Mouse (Mus musculus): ENCODE results near the gene Gm3233. TPM values are rescaled to one million over a fixed set of nuclear protein-coding genes. Genes with fewer than 3 reads are reported as not detected.

Gene Gm3233
- not detected for polyA plus RNA-seq (2017; shearing (Covaris generic))

DNA sequence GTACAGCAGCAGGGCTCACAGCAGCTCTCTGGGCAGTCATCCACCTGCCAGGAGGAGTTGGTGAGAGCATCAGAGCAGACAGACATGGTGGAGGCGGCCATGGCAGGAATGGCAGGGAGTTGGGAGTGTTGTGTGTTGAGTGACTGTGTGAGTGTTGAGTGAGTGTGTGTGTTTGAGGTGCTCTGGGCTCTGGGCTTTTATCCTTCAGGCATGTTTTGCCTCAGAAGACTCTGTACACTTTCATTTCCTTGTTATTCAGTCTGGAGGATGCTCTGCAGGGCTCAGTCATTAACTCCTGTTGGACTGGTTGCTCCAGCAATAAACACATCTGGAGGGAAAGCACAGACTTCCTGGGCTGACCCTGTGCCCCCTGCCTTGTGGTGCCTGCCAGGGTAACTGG, at the start of gene Gm3233:
Gm3233 (minus strand) TSS at position 101 of the 400 bp plus-strand sequence.

DNA sequence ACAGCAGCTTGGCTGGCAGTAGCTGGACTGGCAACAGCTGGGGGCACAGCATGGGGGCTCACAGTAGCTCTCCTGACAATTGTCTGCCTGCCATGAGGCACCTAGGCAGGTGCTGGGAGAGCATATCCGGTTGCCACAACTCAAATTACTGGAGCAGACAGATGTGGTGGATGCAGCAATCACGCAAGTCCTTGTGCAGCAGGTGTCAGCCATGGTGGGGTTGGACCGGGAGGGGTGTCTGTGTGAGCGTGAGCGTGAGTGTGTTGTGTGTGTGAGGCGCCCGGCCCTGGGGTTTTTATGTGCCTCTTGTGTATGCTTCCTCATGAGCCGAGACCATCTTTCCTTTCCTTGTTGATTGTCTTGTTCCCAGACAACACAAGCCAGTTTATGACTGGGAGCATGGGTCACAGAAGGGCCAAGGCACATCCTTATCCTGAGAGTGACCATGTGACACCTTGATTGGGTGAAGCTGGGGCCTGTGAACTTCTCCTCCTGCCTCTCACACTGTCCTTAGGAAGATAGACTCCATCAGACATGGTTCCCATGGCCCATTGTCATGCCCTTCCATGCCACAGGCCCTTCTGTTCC, 39.5 kb upstream of the Gm3233 start, which contains the start of gene Gm19668:
Gm19668 (minus strand) TSS at position 213 of the 588 bp plus-strand sequence.

DNA sequence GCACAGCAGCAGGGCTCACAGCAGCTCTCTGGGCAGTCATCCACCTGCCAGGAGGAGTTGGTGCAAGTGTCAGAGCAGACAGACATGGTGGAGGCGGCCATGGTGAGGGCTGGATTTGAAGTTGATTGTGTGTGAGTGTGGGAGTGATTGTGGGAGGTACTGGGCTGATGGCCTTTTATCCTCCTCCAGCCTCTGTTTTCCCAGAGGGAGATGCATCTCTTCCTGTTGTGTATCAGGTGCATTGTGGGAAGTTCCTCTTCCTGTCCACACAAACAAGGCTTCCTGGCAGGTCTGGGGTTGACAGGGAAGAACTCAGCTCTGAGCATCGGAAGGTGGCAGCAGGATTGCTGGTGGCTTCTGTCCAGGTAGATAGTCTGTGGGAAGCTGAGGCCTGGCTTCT, 35.5 kb upstream of the Gm3233 start, which contains the start of gene Gm9639:
Gm9639 (minus strand) TSS at position 101 of the 400 bp plus-strand sequence.

DNA sequence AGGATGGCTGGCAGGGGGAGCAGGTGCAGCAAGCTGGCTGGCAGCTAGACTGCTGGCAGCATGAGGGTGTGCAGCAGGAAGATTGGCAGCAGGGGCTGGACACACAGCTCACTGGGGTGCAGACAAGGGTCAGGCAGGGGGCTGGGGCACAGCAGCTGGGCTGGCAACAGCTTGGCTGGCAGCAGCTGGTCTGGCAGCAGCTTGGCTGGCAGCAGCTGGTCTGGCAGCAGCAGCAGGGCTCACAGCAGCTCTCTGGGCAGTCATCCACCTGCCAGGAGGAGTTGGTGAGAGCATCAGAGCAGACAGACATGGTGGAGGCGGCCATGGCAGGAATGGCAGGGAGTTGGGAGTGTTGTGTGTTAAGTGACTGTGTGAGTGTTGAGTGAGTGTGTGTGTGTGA, 28.4 kb upstream of the Gm3233 start, which contains the start of gene Gm7137:
Gm7137 (minus strand) TSS at position 325 of the 400 bp plus-strand sequence.

DNA sequence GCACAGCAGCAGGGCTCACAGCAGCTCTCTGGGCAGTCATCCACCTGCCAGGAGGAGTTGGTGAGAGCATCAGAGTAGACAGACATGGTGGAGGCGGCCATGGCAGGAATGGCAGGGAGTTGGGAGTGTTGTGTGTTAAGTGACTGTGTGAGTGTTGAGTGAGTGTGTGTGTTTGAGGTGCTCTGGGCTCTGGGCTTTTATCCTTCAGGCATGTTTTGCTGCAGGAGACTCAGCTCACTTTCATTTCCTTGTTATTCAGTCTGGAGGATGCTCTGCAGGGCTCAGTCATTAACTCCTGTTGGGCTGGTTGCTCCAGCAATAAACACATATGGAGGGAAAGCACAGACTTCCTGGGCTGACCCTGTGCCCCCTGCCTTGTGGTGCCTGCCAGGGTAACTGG, 23.0 kb upstream of the Gm3233 start, which contains the start of gene Gm3250:
Gm3250 (minus strand) TSS at position 101 of the 400 bp plus-strand sequence.

DNA sequence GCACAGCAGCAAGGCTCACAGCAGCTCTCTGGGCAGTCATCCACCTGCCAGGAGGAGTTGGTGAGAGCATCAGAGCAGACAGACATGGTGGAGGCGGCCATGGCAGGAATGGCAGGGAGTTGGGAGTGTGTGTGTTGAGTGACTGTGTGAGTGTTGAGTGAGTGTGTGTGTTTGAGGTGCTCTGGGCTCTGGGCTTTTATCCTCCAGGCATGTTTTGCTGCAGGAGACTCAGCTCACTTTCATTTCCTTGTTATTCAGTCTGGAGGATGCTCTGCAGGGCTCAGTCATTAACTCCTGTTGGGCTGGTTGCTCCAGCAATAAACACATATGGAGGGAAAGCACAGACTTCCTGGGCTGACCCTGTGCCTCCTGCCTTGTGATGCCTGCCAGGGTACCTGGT, 17.4 kb upstream of the Gm3233 start, which contains the start of gene Gm7138:
Gm7138 (minus strand) TSS at position 101 of the 400 bp plus-strand sequence.

DNA sequence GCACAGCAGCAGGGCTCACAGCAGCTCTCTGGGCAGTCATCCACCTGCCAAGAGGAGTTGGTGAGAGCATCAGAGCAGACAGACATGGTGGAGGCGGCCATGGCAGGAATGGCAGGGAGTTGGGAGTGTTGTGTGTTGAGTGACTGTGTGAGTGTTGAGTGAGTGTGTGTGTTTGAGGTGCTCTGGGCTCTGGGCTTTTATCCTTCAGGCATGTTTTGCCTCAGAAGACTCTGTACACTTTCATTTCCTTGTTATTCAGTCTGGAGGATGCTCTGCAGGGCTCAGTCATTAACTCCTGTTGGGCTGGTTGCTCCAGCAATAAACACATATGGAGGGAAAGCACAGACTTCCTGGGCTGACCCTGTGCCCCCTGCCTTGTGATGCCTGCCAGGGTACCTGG, 11.7 kb upstream of the Gm3233 start, which contains the start of gene Gm3238:
Gm3238 (minus strand) TSS at position 101 of the 400 bp plus-strand sequence.

DNA sequence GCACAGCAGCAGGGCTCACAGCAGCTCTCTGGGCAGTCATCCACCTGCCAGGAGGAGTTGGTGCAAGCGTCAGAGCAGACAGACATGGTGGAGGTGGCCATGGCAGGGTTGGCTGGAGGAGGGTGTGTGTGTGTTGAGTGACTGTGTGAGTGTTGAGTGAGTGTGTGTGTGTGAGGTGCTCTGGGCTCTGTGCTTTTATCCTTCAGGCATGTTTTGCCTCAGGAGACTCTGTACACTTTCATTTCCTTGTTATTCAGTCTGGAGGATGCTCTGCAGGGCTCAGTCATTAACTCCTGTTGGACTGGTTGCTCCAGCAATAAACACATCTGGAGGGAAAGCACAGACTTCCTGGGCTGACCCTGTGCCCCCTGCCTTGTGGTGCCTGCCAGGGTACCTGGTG, 8.2 kb downstream of the Gm3233 start, which contains the start of gene Gm9736:
Gm9736 (minus strand) TSS at position 101 of the 400 bp plus-strand sequence.

DNA sequence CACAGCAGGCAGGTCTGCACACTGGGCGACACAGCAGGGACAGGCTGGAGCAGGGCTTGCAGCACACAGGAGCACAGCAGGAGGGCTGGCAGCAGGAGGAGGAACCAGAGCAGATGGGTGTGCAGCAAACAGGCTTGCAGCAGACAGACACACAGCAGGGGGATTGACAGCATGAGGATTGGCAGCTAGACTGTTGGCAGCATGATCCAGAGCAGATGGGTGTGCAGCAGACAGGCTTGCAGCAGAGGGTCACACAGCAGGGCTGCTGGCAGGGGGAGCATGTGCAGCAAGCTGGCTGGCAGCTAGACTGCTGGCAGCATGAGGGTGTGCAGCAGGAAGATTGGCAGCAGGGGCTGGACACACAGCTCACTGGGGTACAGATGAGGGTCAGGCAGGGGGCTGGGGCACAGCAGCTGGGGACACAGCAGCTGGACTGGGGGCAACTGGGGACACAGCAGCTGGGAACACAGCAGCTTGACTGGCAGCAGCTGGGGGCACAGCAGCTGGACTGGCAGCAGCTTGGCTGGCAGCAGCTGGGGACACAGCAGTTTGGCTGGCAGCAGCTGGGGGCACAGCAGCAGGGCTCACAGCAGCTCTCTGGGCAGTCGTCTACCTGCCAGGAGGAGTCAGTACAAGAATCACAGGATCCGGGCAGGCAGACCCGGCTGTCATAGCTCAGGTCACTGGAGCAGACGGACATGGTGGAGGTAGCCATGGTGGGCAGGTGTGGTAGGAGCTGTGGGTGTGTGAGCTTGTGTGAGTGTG, 17.4 kb downstream of the Gm3233 start, which contains the start of gene Gm18596:
Gm18596 (minus strand) TSS at position 715 of the 765 bp plus-strand sequence.

DNA sequence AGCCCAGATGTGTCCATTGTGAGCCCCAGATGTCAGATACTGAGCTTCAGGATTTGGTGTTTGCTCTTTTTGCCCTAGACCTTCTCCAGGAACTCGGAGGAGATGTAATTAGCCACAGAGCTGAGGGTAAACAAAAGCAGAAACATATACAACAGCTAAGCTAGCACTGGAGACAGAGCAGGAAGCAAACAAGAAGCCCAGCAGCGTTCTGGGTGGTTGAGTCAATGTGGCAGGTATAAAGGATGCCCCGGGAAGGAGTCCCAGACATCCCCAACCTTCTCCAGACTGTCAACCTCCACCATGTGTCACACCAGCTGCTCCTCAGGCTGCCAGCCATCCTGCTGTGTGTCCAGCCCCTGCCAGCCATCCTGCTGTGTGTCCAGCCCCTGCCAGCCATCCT, 33.3 kb downstream of the Gm3233 start, which contains the start of gene Gm10100:
Gm10100 (plus strand) TSS at position 301 of the 400 bp plus-strand sequence.

DNA sequence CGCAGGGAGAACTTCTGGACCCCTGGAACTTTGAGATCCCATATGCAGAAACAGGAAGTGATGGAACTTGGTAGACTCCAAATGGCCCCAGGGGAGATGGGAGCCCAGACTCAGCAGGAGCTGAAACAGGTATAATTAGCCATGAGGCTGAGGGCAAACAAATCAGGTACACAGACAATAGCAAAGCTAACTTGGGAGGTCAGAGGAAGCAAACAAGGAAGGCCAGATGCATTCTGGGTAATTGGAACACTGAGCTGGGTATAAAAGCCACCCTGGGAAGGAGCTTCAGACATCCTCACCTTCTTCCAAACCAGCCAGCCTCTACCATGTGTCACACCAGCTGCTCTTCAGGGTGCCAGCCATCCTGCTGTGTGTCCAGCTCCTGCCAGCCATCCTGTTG, 39.2 kb downstream of the Gm3233 start, which contains the start of gene Krtap12-1:
Krtap12-1 (plus strand) TSS at position 301 of the 400 bp plus-strand sequence.

DNA sequence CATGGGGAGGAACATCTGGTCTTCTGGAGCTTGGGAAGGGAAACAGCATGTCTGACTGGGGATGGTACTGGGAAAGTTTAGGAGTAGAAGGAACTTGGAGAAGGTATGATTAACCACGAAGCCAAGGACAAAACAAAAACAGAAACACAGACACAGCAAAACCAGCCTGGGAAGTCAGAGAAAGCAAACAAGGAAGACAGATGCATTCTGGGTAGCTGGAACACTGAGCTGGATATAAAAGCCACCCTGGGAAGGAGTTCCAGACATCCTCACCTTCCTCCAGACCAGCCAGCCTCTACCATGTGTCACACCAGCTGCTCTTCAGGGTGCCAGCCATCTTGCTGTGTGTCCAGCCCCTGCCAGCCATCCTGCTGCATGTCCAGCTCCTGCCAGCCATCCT, 44.0 kb downstream of the Gm3233 start, which contains the start of gene Gm10142:
Gm10142 (plus strand) TSS at position 301 of the 400 bp plus-strand sequence.

DNA sequence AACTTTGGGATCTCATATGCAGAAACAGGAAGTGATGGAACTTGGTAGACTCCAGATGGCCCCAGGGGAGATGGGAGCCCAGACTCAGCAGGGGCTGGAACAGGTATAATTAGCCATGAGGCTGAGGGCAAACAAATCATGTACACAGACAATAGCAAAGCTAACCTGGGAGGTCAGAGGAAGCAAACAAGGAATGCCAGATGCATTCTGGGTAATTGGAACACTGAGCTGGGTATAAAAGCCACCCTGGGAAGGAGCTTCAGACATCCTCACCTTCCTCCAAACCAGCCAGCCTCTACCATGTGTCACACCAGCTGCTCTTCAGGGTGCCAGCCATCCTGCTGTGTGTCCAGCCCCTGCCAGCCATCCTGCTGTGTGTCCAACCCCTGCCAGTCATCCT, 48.3 kb downstream of the Gm3233 start, which contains the start of gene Gm10024:
Gm10024 (plus strand) TSS at position 301 of the 400 bp plus-strand sequence.

Other genes with a start within 250 kb of the Gm3233 start
- 44.5 TPM for gene Fam207a, start 243.9 kb downstream of the Gm3233 start, polyA plus RNA-seq (2017; shearing (Covaris generic))
- gene Itgb2, start 229.4 kb downstream of the Gm3233 start, polyA plus RNA-seq (2017; shearing (Covaris generic)): 545 TPM
- gene Pttg1ip, start 178.0 kb downstream of the Gm3233 start, polyA plus RNA-seq (2017; shearing (Covaris generic)): 101 TPM
- gene Sumo3, start 153.6 kb downstream of the Gm3233 start, polyA plus RNA-seq (2017; shearing (Covaris generic)): 109 TPM
- gene Gm49325, start 153.5 kb downstream of the Gm3233 start, polyA plus RNA-seq (2017; shearing (Covaris generic)): not detected
- 48.5 TPM for gene Ube2g2, start 137.4 kb downstream of the Gm3233 start, polyA plus RNA-seq (2017; shearing (Covaris generic))
- 0.26 TPM for gene Tspear, start 73.1 kb downstream of the Gm3233 start, polyA plus RNA-seq (2017; shearing (Covaris generic))
- gene Gm19402, start 68.9 kb downstream of the Gm3233 start, polyA plus RNA-seq (2017; shearing (Covaris generic)): not detected
- gene Gm9508, start 62.4 kb downstream of the Gm3233 start, polyA plus RNA-seq (2017; shearing (Covaris generic)): not detected
- not detected for gene Gm10272, start 53.1 kb downstream of the Gm3233 start, polyA plus RNA-seq (2017; shearing (Covaris generic))
- gene Gm10024, start 48.2 kb downstream of the Gm3233 start, polyA plus RNA-seq (2017; shearing (Covaris generic)): not detected
- not detected for gene Gm10142, start 43.9 kb downstream of the Gm3233 start, polyA plus RNA-seq (2017; shearing (Covaris generic))
- not detected for gene Krtap12-1, start 39.1 kb downstream of the Gm3233 start, polyA plus RNA-seq (2017; shearing (Covaris generic))
- gene Gm10100, start 33.2 kb downstream of the Gm3233 start, polyA plus RNA-seq (2017; shearing (Covaris generic)): not detected
- gene Gm18596, start 17.0 kb downstream of the Gm3233 start, polyA plus RNA-seq (2017; shearing (Covaris generic)): not detected
- not detected for gene Gm9736, start 8.3 kb downstream of the Gm3233 start, polyA plus RNA-seq (2017; shearing (Covaris generic))
- not detected for gene Gm3238, start 11.6 kb upstream of the Gm3233 start, polyA plus RNA-seq (2017; shearing (Covaris generic))
- not detected for gene Gm7138, start 17.3 kb upstream of the Gm3233 start, polyA plus RNA-seq (2017; shearing (Covaris generic))
- gene Gm3250, start 22.9 kb upstream of the Gm3233 start, polyA plus RNA-seq (2017; shearing (Covaris generic)): not detected
- gene Gm7137, start 28.5 kb upstream of the Gm3233 start, polyA plus RNA-seq (2017; shearing (Covaris generic)): not detected
- not detected for gene Gm9639, start 35.4 kb upstream of the Gm3233 start, polyA plus RNA-seq (2017; shearing (Covaris generic))
- not detected for gene Gm19668, start 39.5 kb upstream of the Gm3233 start, polyA plus RNA-seq (2017; shearing (Covaris generic))
- gene Gm9507, start 52.2 kb upstream of the Gm3233 start, polyA plus RNA-seq (2017; shearing (Covaris generic)): not detected
- gene Gm2696, start 55.0 kb upstream of the Gm3233 start, polyA plus RNA-seq (2017; shearing (Covaris generic)): not detected
- not detected for gene Krtap10-4, start 67.4 kb upstream of the Gm3233 start, polyA plus RNA-seq (2017; shearing (Covaris generic))
- gene Krtap10-10, start 76.3 kb upstream of the Gm3233 start, polyA plus RNA-seq (2017; shearing (Covaris generic)): not detected
- not detected for gene Gm36176, start 87.1 kb upstream of the Gm3233 start, polyA plus RNA-seq (2017; shearing (Covaris generic))
- not detected for gene Gm10318, start 93.2 kb upstream of the Gm3233 start, polyA plus RNA-seq (2017; shearing (Covaris generic))
- gene Gm3285, start 102.3 kb upstream of the Gm3233 start, polyA plus RNA-seq (2017; shearing (Covaris generic)): not detected
- 0.11 TPM for gene Lrrc3, start 142.9 kb upstream of the Gm3233 start, polyA plus RNA-seq (2017; shearing (Covaris generic))
- gene Trpm2, start 210.9 kb upstream of the Gm3233 start, polyA plus RNA-seq (2017; shearing (Covaris generic)): 0.49 TPM
- 8.2 TPM for gene 1810043G02Rik, start 218.8 kb upstream of the Gm3233 start, polyA plus RNA-seq (2017; shearing (Covaris generic))

All from CD4-positive, CD25-positive, alpha-beta regulatory T cell (primary cell).